Mouse (Mus musculus) heart, adult 2 months (tissue): ENCODE results near the gene Pcdh17.

Source experiments
- CTCF ChIP-seq: fragments of 200-600 bp; IDR thresholded peaks from 2 replicates; pipeline ENCODE4 v1.8.1; 2022; ENCODE audit warnings: antibody characterized with exemption, mild to moderate bottlenecking, moderate library complexity
- EP300 ChIP-seq: fragments of 200-500 bp; IDR thresholded peaks from 2 replicates; pipeline ENCODE4 v1.6.1; 2011; ENCODE audit warnings: low read depth, low read length, control low read depth; ENCODE audit not compliant: insufficient read depth
- POLR2A ChIP-seq: fragments of 200-500 bp; IDR thresholded peaks from 2 replicates; pipeline ENCODE4 v1.6.1; 2011; ENCODE audit warnings: mild to moderate bottlenecking, low read depth, low read length, control low read depth; ENCODE audit not compliant: insufficient read depth

- TF ChIP-seq POLR2A, result no peak
- no peak for TF ChIP-seq CTCF
- TF ChIP-seq EP300, result no peak
Observed at GRCm38 (mm10) chr14:84480546-84480945, 37.2 kb downstream of the Pcdh17 start.
